Mouse (Mus musculus): ENCODE results near the gene Vps13d. TPM values are rescaled to one million over a fixed set of nuclear protein-coding genes. Genes with fewer than 3 reads are reported as not detected.

Vps13d gene
- polyA plus RNA-seq, 1 experiment from 2014 or later: 15.2 TPM

DNA sequence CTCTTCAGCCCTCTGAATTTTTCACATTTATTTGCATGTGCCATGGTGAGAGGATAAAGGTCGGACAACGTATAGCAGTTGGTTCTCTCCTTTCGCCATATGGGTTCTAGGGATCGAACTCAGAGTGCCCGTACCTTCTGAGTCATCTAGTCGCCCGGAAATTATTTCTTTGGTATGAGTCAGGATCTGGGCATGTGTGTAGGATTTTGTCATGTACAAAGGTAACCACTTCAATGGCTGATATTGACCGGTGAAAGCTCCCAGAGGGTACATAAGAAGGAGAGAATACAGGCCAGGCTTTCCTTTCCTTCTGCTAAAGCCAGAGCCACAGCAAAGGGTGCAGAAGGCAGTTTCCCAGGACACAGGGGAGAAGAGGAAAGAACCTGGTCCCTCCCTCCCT, 10.0 kb upstream of the Vps13d start:
- 85% methylated on average over 8 of the region's 8 CpGs for WGBS
- Histone ChIP-seq H3K36me3 (ENCODE audit: control insufficient read depth, insufficient read depth, low read length) (no peaks in the 10 kb centered on the region), H3K4me1 (replicated peaks; ENCODE audit: control insufficient read depth, insufficient read depth, low read length) (no peaks in the 10 kb centered on the region), H3K4me3 (ENCODE audit: low read depth, low read length) (no peak overlapping the region), H3K4me2 (replicated peaks; ENCODE audit: low read depth, low read length) (no peak overlapping the region), H3K9ac (ENCODE audit: low read depth, low read length) (no peak overlapping the region), H3K27me3 (ENCODE audit: control insufficient read depth, insufficient read depth, low read length) (no peaks in the 10 kb centered on the region), H3K9me3 (ENCODE audit: control insufficient read depth, low read length) (no peaks in the 10 kb centered on the region), H3K27ac (ENCODE audit: low read depth, low read length) (no peak overlapping the region)
- ATAC-seq (ENCODE audit: low FRiP score) (no peak), DNase-seq (ENCODE audit: low spot score) (no peak)

GRCm38 (mm10) chr4:145203305-145203704, 8.5 kb upstream of the Vps13d start:
- Histone ChIP-seq H3K36me3 (ENCODE audit: control insufficient read depth, insufficient read depth, low read length) (no peaks in the 10 kb centered on the region), H3K27me3 (ENCODE audit: control insufficient read depth, insufficient read depth, low read length) (no peaks in the 10 kb centered on the region), H3K9me3 (ENCODE audit: control insufficient read depth, low read length) (no peaks in the 10 kb centered on the region), H3K4me3 (ENCODE audit: low read depth, low read length) (no peak overlapping the region), H3K4me1 (replicated peaks; ENCODE audit: control insufficient read depth, insufficient read depth, low read length) (no peaks in the 10 kb centered on the region), H3K27ac (ENCODE audit: low read depth, low read length) (no peak overlapping the region), H3K4me2 (replicated peaks; ENCODE audit: low read depth, low read length) (no peak overlapping the region), H3K9ac (ENCODE audit: low read depth, low read length) (no peak overlapping the region)
- ATAC-seq (ENCODE audit: low FRiP score) (no peak), DNase-seq (ENCODE audit: low spot score) (no peak)
- WGBS: 78% methylated on average over 2 of the region's 2 CpGs

DNA sequence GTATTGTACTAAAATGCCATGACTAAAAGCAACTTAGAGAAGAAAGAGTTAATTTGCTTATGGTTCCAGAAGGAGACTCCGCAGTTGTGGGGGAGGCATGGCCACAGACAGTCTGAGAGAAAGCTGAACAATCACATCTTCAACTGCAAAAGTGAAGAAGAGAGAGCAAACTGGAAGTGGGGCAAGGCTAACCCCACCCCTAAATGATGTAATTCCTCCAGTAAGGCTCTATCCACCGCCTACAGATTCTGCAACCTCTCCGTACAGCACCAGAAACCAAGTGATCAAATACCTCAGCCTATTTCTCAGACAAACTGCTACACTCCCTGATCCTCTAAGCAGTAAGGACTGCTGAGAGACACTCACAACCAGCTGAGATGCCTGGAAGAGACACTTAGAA, 6.6 kb upstream of the Vps13d start:
- Histone ChIP-seq H3K9me3 (ENCODE audit: control insufficient read depth, low read length) (no peaks in the 10 kb centered on the region), H3K27me3 (ENCODE audit: control insufficient read depth, insufficient read depth, low read length) (no peaks in the 10 kb centered on the region), H3K9ac (ENCODE audit: low read depth, low read length) (no peak overlapping the region), H3K4me2 (replicated peaks; ENCODE audit: low read depth, low read length) (no peak overlapping the region), H3K4me1 (replicated peaks; ENCODE audit: control insufficient read depth, insufficient read depth, low read length) (no peaks in the 10 kb centered on the region), H3K4me3 (ENCODE audit: low read depth, low read length) (no peak overlapping the region), H3K27ac (ENCODE audit: low read depth, low read length) (no peak overlapping the region), H3K36me3 (ENCODE audit: control insufficient read depth, insufficient read depth, low read length) (no peaks in the 10 kb centered on the region)
- 89% methylated on average over 3 of the region's 3 CpGs for WGBS
- ATAC-seq (ENCODE audit: low FRiP score): no peak
- DNase-seq (ENCODE audit: low spot score): no peak

GRCm38 (mm10) chr4:145199982-145200699, 5.3 kb upstream of the Vps13d start:
- 46% methylated on average over 11 of the region's 11 CpGs for WGBS
- no peak for DNase-seq (ENCODE audit: low spot score)
- no peaks in the 10 kb centered on the region for H3K27me3 ChIP-seq (ENCODE audit: control insufficient read depth, insufficient read depth, low read length)

DNA sequence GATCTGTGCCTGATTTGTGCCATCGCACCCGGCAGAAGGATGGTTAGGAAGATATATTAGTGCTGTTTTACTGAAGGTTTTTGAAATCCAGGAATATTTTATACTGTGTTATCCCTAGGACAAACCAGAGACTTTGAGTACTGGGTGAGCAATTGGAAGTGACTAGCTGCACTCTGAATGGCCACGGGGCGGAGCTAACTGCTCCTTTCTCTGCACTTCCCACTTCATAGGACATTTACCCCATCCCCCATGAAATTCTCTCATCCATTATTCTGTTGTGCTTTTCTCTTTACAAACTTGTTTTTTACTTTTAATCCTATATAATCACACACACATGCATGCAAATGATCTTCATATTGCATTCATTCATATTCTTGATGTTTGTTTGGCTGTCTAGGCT, 1.8 kb upstream of the Vps13d start:
- H3K9ac ChIP-seq (ENCODE audit: low read depth, low read length): no peak overlapping the region
- WGBS: 82% methylated on average over 4 of the region's 4 CpGs

More at GRCm38 (mm10) chr4:145199982-145200699, 5.3 kb upstream of the Vps13d start:
- no peak for ATAC-seq (ENCODE audit: low FRiP score)
- Histone ChIP-seq H3K4me2 (replicated peaks; ENCODE audit: low read depth, low read length) (no peak overlapping the region), H3K9me3 (ENCODE audit: control insufficient read depth, low read length) (no peaks in the 10 kb centered on the region), H3K9ac (ENCODE audit: low read depth, low read length) (no peak overlapping the region), H3K4me3 (ENCODE audit: low read depth, low read length) (no peak overlapping the region), H3K4me1 (replicated peaks; ENCODE audit: control insufficient read depth, insufficient read depth, low read length) (no peaks in the 10 kb centered on the region), H3K36me3 (ENCODE audit: control insufficient read depth, insufficient read depth, low read length) (no peaks in the 10 kb centered on the region), H3K27ac (ENCODE audit: low read depth, low read length) (no peak overlapping the region)

DNA sequence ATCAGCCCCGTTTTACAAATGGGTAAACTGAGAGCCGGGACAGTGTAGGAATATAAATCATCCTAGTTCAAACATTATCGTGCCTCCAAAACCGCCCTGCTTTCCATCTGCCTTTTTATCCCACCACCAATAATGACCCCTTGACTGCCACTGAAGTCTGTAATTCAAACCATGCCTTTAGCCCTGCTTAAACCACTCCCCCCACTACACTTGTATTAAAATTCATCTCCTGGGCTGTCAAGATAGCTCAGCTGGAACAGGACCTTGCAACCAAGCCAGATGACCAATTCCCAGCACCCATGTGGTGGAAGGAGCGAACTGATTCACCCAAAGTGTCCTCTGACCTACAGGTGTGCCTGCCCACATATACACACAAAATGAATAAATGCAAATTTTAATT, 367 bp upstream of the Vps13d start:
- Histone ChIP-seq H3K27me3 (ENCODE audit: control insufficient read depth, insufficient read depth, low read length) (no peaks in the 10 kb centered on the region), H3K4me1 (replicated peaks; ENCODE audit: control insufficient read depth, insufficient read depth, low read length) (peaks cover 4% of the 10 kb centered on the region; the same call in 1 of the 2 replicates), H3K4me2 (replicated peaks; ENCODE audit: low read depth, low read length) (peak overlapping the region; percentile 91; the same call in 1 of the 2 replicates), H3K27ac (ENCODE audit: low read depth, low read length) (no peak overlapping the region), H3K9me3 (ENCODE audit: control insufficient read depth, low read length) (no peaks in the 10 kb centered on the region), H3K9ac (ENCODE audit: low read depth, low read length) (no peak overlapping the region), H3K4me3 (ENCODE audit: low read depth, low read length) (peak overlapping the region; percentile 93), H3K36me3 (ENCODE audit: control insufficient read depth, insufficient read depth, low read length) (no peaks in the 10 kb centered on the region)
- DNase-seq (ENCODE audit: low spot score) (no peak), ATAC-seq (ENCODE audit: low FRiP score) (peak; percentile 69)
- 23% methylated on average over 5 of the region's 5 CpGs for WGBS

More for the DNA sequence above, 1.8 kb upstream of the Vps13d start:
- DNase-seq (ENCODE audit: low spot score) (no peak), ATAC-seq (ENCODE audit: low FRiP score) (no peak)
- H3K27ac ChIP-seq (ENCODE audit: low read depth, low read length): no peak overlapping the region
- H3K4me1 ChIP-seq (replicated peaks; ENCODE audit: control insufficient read depth, insufficient read depth, low read length): peaks cover 4% of the 10 kb centered on the region; the same call in 1 of the 2 replicates
- H3K36me3 ChIP-seq (ENCODE audit: control insufficient read depth, insufficient read depth, low read length): no peaks in the 10 kb centered on the region
- no peak overlapping the region for H3K4me3 ChIP-seq (ENCODE audit: low read depth, low read length)
- H3K9me3 ChIP-seq (ENCODE audit: control insufficient read depth, low read length): no peaks in the 10 kb centered on the region
- no peak overlapping the region for H3K4me2 ChIP-seq (replicated peaks; ENCODE audit: low read depth, low read length)
- no peaks in the 10 kb centered on the region for H3K27me3 ChIP-seq (ENCODE audit: control insufficient read depth, insufficient read depth, low read length)

- peak overlapping the region; percentile 88 for H3K9ac ChIP-seq (ENCODE audit: low read depth, low read length)
- 2% methylated on average over 10 of the region's 10 CpGs for WGBS
- peak overlapping the region; percentile 91 for H3K4me2 ChIP-seq (replicated peaks; ENCODE audit: low read depth, low read length)
- DNase-seq (ENCODE audit: low spot score): no peak
- peak overlapping the region; percentile 93 for H3K4me3 ChIP-seq (ENCODE audit: low read depth, low read length)
- H3K27me3 ChIP-seq (ENCODE audit: control insufficient read depth, insufficient read depth, low read length): no peaks in the 10 kb centered on the region
- no peaks in the 10 kb centered on the region for H3K36me3 ChIP-seq (ENCODE audit: control insufficient read depth, insufficient read depth, low read length)
- peaks cover 4% of the 10 kb centered on the region; the same call in 1 of the 2 replicates for H3K4me1 ChIP-seq (replicated peaks; ENCODE audit: control insufficient read depth, insufficient read depth, low read length)
- peak; percentile 30 for ATAC-seq (ENCODE audit: low FRiP score)
- no peak overlapping the region for H3K27ac ChIP-seq (ENCODE audit: low read depth, low read length)
- no peaks in the 10 kb centered on the region for H3K9me3 ChIP-seq (ENCODE audit: control insufficient read depth, low read length)
These were observed 754 bp downstream of the Vps13d start for GRCm38 (mm10) chr4:145193991-145194511.

GRCm38 (mm10) chr4:145193406-145193805, 1.4 kb downstream of the Vps13d start:
- H3K9ac ChIP-seq (ENCODE audit: low read depth, low read length): no peak overlapping the region
- DNase-seq (ENCODE audit: low spot score) (no peak), ATAC-seq (ENCODE audit: low FRiP score) (no peak)
- H3K4me3 ChIP-seq (ENCODE audit: low read depth, low read length): peak overlapping the region; percentile 93; the same call in 1 of the 2 replicates
- no peaks in the 10 kb centered on the region for H3K36me3 ChIP-seq (ENCODE audit: control insufficient read depth, insufficient read depth, low read length)
- WGBS: 61% methylated on average over 3 of the region's 3 CpGs
- peaks cover 4% of the 10 kb centered on the region; the same call in 1 of the 2 replicates for H3K4me1 ChIP-seq (replicated peaks; ENCODE audit: control insufficient read depth, insufficient read depth, low read length)
- no peak overlapping the region for H3K27ac ChIP-seq (ENCODE audit: low read depth, low read length)
- H3K9me3 ChIP-seq (ENCODE audit: control insufficient read depth, low read length): no peaks in the 10 kb centered on the region
- no peaks in the 10 kb centered on the region for H3K27me3 ChIP-seq (ENCODE audit: control insufficient read depth, insufficient read depth, low read length)
- H3K4me2 ChIP-seq (replicated peaks; ENCODE audit: low read depth, low read length): peak overlapping the region; percentile 91; the same call in 1 of the 2 replicates

DNA sequence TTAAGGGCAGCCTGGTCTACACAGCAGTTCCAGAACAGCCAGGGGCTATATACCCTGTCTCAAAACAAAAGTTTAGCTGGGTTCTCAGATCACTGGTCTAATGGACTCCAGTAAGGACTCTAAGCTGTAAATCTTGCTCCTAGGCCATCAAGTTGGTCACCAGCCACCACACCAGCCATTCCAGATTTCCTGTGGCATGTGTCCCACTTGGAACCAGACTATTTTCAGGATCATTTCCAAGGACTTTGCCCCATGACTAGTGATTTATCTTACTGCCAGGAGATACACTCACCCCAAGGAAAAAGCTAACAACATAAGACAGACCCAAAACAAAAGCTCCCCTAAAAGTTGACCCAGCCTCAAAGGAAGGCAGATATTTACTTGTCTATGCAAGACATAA, 2.1 kb downstream of the Vps13d start:
- no peak overlapping the region for H3K4me2 ChIP-seq (replicated peaks; ENCODE audit: low read depth, low read length)
- no peak for ATAC-seq (ENCODE audit: low FRiP score)

More for the DNA sequence above, 2.1 kb downstream of the Vps13d start:
- Histone ChIP-seq H3K36me3 (ENCODE audit: control insufficient read depth, insufficient read depth, low read length) (no peaks in the 10 kb centered on the region), H3K4me1 (replicated peaks; ENCODE audit: control insufficient read depth, insufficient read depth, low read length) (peaks cover 4% of the 10 kb centered on the region; the same call in 1 of the 2 replicates), H3K27me3 (ENCODE audit: control insufficient read depth, insufficient read depth, low read length) (no peaks in the 10 kb centered on the region), H3K9ac (ENCODE audit: low read depth, low read length) (no peak overlapping the region), H3K4me3 (ENCODE audit: low read depth, low read length) (no peak overlapping the region), H3K27ac (ENCODE audit: low read depth, low read length) (no peak overlapping the region), H3K9me3 (ENCODE audit: control insufficient read depth, low read length) (no peaks in the 10 kb centered on the region)
- DNase-seq (ENCODE audit: low spot score): no peak
